Mouse (Mus musculus) hindbrain, postnatal 0 days (tissue): ENCODE measurements around the gene Pde4dip. TPM values are rescaled to one million over a fixed set of nuclear protein-coding genes. Genes with fewer than 3 reads are reported as not detected.

Experiments
- ATAC-seq: fragments of 200-750 bp; cut with Nextera tagmentation; 2 replicates; pipeline ENCODE4 v1.8.0; 2017; ENCODE audit warnings: mild to moderate bottlenecking, moderate TSS enrichment, moderate library complexity
- DNase-seq: peaks from one replicate; pipeline ENCODE4 v3.0.0-alpha.2; 2015; ENCODE audit warnings: low spot score
- H3K27ac ChIP-seq: fragments of 300-500 bp; sonication (generic); 2 replicates; pipeline ENCODE4 v1.5.1; 2014; ENCODE audit warnings: mild to moderate bottlenecking
- H3K27me3 ChIP-seq: fragments of 300-500 bp; sonication (generic); 2 replicates; pipeline ENCODE4 v1.6.1; 2014; ENCODE audit warnings: low read length, mixed read lengths; ENCODE audit not compliant: insufficient read depth
- H3K36me3 ChIP-seq: fragments of 300-500 bp; sonication (generic); 2 replicates; pipeline ENCODE4 v1.6.1; 2014; ENCODE audit warnings: low read length, mixed read lengths; ENCODE audit not compliant: insufficient read depth
- H3K4me1 ChIP-seq: fragments of 300-500 bp; sonication (generic); 2 replicates; pipeline ENCODE4 v1.6.1; 2014; ENCODE audit warnings: antibody characterized with exemption, low read length, mixed read lengths; ENCODE audit not compliant: insufficient read depth
- H3K4me2 ChIP-seq: fragments of 300-500 bp; sonication (generic); 2 replicates; pipeline ENCODE4 v1.6.1; 2014; ENCODE audit warnings: low read depth, mild to moderate bottlenecking, low read length, moderate library complexity, mixed read lengths
- H3K4me3 ChIP-seq: fragments of 300-500 bp; sonication (generic); 2 replicates; pipeline ENCODE4 v1.5.1; 2014; ENCODE audit warnings: low read length
- H3K9ac ChIP-seq: fragments of 300-500 bp; sonication (generic); replicated peaks from 2 replicates; pipeline ENCODE4 v1.6.1; 2014; ENCODE audit warnings: mild to moderate bottlenecking, low read length, moderate library complexity, mixed read lengths
- H3K9me3 ChIP-seq: fragments of 300-500 bp; sonication (generic); 2 replicates; pipeline ENCODE4 v1.6.1; 2016; ENCODE audit warnings: low read length, mixed read lengths
- CTCF ChIP-seq: IDR thresholded peaks from 2 replicates; pipeline ENCODE4 v1.5.1; 2016; ENCODE audit warnings: antibody characterized with exemption, control low read depth, low read depth
- WGBS: fragments of 180-500 bp; shearing (Covaris S2); extraction: QIAGEN DNeasy Blood & Tissue Kit; methylation state at CpG from one replicate; pipeline ENCODE4 v1.1.7; 2014; 5-methylcytosine and 5-hydroxymethylcytosine counted together
- polyA plus RNA-seq: library from polyadenylated mRNA; unstranded; fragments of >200 nt; fragmentation: Nextera tagmentation; extraction: Ambion mirVana; gene quantifications from 2 replicates; pipeline ENCODE4 v1.2.1, GENCODE M21; 2015
- total RNA-seq: library from RNA; depleted of rRNA; stranded (reverse); fragments of >200 nt; gene quantifications from 2 replicates; pipeline ENCODE4 v1.2.3, GENCODE M21; 2014

The Pde4dip gene
- total and polyA plus RNA-seq, 2 experiments from 2014 or later = 48.1 to 79.6 TPM

DNA sequence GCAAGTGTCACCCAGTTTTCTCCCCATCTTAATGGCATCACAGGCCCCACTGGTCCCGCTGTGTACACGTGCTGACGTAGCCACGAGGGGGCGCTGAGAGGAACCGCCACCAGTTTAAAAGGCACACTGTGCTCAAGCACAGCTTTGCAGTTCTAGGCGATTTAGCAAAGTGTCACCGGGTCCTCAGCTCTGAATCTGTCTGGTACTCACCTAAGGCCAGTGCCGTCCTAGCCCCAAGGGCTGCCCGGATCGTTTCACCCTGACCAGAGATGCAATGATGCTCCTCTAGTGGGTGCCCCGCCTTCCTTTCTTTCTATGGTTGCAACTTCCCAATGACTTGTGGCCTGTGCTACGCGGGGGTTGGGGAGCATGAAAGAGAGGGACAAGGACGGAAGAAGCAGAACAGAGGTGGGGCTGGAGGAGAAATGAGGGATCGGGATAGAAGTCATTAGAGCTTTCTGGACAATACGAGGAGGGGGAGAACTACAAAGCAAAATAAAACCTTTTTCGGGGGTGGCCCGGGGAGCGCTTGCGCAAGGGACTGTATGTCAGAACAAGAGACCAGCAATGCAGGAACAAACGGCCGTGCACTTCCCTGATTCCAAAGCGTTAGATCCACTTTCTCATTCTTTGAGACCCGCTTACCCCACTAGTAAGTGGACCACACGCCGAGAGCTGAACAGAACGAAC, 207.7 kb downstream of the Pde4dip start:
- Histone ChIP-seq H3K4me1 (no peaks in the 10 kb centered on the region), H3K9ac (peak overlapping the region; percentile 46; the same call in 1 of the 2 replicates), H3K27me3 (no peaks in the 10 kb centered on the region), H3K27ac (peak overlapping the region; percentile 22; the same call in 1 of the 2 replicates), H3K4me2 (peak overlapping the region; percentile 65), H3K36me3 (no peaks in the 10 kb centered on the region), H3K9me3 (no peaks in the 10 kb centered on the region), H3K4me3 (peak overlapping the region; percentile 36)
- ATAC-seq (peak; percentile 75), DNase-seq (peak; percentile 80)
- peak; percentile 81 for TF ChIP-seq CTCF
- WGBS = 3% methylated on average over 28 of the region's 28 CpGs

DNA sequence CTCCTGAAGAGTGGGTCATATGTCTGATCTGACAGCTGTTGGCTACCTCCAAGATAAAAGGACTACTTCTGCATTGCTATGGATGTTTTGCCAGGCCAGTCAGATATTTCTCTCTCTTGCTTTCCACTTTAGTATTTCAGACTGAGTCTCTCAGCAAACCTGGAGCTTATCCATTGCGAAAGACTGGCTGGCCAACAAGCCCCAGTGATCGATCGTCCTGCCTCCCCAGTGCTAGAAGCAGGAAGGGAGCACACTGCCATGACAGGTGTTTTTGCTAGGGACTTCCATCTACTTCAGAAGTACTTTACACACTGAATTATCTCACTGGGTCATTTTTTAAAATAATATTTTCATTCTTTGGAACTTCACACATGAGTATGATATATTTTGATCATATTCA, 210.1 kb downstream of the Pde4dip start:
- no peak for ATAC-seq
- H3K4me2 ChIP-seq = no peak overlapping the region
- H3K27me3 ChIP-seq = no peaks in the 10 kb centered on the region
- H3K9ac ChIP-seq = no peak overlapping the region
- 90% methylated on average over 3 of the region's 3 CpGs for WGBS
- H3K27ac ChIP-seq = no peak overlapping the region
- H3K9me3 ChIP-seq = no peaks in the 10 kb centered on the region
- no peak for DNase-seq
- no peaks in the 10 kb centered on the region for H3K36me3 ChIP-seq
- no peak for TF ChIP-seq CTCF
- H3K4me1 ChIP-seq = no peaks in the 10 kb centered on the region
- H3K4me3 ChIP-seq = no peak overlapping the region

DNA sequence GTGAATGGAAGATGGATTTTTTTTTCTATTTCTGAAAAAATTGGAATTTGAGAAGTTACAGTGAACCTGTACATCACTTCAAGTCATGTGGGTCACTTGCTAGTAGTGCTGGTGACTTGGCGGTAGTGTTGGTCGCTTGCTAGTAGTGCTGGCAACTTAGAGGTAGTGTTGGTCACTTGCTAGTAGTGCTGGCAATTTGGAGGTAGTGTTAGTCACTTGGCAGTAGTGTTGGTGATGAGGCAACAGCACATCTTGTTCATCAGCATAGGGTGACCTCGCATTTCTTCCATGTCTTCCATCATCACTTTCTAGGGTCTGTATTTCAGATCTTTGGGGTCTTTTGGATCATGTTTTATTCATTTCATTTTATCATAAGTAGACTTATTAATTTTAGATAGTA, 212.4 kb downstream of the Pde4dip start:
- 92% methylated on average over 3 of the region's 3 CpGs for WGBS

DNA sequence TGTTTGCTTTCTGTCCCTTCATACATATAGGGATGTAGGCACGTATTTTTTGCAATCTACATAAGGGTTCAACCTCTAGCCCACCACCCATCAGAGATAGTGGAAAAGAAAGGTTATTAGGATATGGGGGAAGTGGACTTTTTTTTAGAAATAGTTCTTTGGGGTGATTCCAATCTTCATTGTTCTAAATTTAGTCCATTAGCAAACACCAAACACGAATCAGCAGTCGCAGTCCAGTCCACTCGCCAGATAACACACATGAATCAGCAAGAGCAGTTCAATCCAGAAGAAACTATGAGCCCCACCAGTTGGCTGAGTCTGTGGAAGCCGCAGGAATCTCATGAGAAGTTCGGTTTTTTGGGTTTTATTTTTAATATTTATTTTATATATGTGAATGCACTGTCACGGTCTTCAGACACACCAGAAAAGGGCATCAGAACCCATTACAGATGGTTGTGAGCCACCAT, 213.8 kb downstream of the Pde4dip start, which contains the start of gene Gm17651:
Gene Gm17651 (minus strand): TSS at position 51 of the 467 bp plus-strand sequence.
- DNase-seq (no peak), ATAC-seq (no peak)
- no peaks in the 10 kb centered on the region for H3K27me3 ChIP-seq
- no peak within 1 kb of the TSS for H3K4me2 ChIP-seq
- H3K9ac ChIP-seq = no peak within 1 kb of the TSS
- WGBS = 92% methylated on average over 7 of the region's 7 CpGs
- no peak for TF ChIP-seq CTCF
- no peaks in the 10 kb centered on the region for H3K4me1 ChIP-seq
- H3K9me3 ChIP-seq = no peaks in the 10 kb centered on the region
- H3K4me3 ChIP-seq = no peak within 1 kb of the TSS
- H3K36me3 ChIP-seq = peaks cover 11% of the 10 kb centered on the region; the same call in 1 of the 2 replicates
- no peak within 1 kb of the TSS for H3K27ac ChIP-seq

More for the DNA sequence above, 212.4 kb downstream of the Pde4dip start:
- no peak overlapping the region for H3K4me2 ChIP-seq
- no peaks in the 10 kb centered on the region for H3K9me3 ChIP-seq
- DNase-seq (no peak), ATAC-seq (no peak)
- no peak for TF ChIP-seq CTCF
- H3K27ac ChIP-seq = no peak overlapping the region
- H3K36me3 ChIP-seq = no peaks in the 10 kb centered on the region
- H3K4me3 ChIP-seq = no peak overlapping the region
- no peaks in the 10 kb centered on the region for H3K27me3 ChIP-seq
- no peak overlapping the region for H3K9ac ChIP-seq
- no peaks in the 10 kb centered on the region for H3K4me1 ChIP-seq

DNA sequence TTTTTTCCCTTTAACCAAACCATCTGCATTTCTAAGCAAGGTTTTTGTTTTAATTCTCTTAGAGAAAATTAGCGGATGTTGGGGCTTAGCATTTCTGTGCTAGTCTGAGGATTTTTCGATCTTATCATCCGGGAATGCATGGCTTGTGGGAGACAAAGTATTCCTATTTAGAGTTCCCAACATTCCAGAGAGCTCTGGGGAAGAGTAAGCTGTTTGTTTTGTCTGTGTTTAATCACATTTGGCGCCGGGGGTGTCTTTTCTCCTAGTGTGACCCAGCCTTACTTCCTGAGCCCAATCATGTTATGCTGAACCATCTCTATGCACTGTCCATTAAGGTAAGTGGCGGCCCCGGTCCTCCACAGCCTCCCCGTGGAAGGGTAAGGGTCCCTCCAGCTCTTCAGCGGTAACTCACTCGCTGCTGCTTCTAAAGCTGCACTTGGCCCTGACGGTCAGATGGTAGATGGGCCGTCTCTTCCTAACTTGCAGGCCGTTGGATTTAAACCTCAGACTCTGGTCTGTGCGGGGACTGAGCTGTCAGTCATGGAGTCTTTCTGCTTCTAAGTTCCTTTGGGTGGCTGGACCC, 221.3 kb downstream of the Pde4dip start:
- Histone ChIP-seq H3K27ac (no peak overlapping the region), H3K4me1 (no peaks in the 10 kb centered on the region), H3K9me3 (no peaks in the 10 kb centered on the region), H3K4me3 (no peak overlapping the region), H3K27me3 (no peaks in the 10 kb centered on the region), H3K9ac (no peak overlapping the region), H3K4me2 (no peak overlapping the region), H3K36me3 (peaks cover 59% of the 10 kb centered on the region; the same call in 1 of the 2 replicates)
- TF ChIP-seq CTCF = no peak
- WGBS = 87% methylated on average over 14 of the region's 14 CpGs
- no peak for DNase-seq
- no peak for ATAC-seq

DNA sequence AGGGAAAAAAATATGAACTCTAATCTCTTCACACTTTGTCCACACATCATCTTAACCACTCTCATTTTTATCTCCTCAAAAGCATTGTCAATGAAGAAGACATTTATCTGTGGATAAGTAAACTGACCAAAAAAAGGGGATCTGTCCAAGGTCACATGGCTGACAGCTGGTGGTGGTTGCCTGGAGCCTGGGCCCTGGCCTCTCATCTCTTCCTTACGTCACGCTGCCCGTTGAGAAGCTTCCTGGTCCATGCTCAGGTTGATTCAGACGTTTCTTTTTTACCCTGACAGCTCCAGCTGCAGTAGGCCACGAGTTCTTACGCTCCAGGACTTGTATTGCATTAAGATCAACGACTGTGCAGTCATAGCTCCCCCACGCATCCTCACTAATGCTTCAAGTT, 222.4 kb downstream of the Pde4dip start:
- Histone ChIP-seq H3K9me3 (no peaks in the 10 kb centered on the region), H3K4me3 (no peak overlapping the region), H3K36me3 (peaks cover 63% of the 10 kb centered on the region; the same call in 1 of the 2 replicates), H3K9ac (no peak overlapping the region), H3K4me1 (no peaks in the 10 kb centered on the region), H3K27me3 (no peaks in the 10 kb centered on the region), H3K27ac (no peak overlapping the region), H3K4me2 (no peak overlapping the region)
- DNase-seq = no peak
- no peak for ATAC-seq
- TF ChIP-seq CTCF = no peak
- 72% methylated on average over 8 of the region's 8 CpGs for WGBS

DNA sequence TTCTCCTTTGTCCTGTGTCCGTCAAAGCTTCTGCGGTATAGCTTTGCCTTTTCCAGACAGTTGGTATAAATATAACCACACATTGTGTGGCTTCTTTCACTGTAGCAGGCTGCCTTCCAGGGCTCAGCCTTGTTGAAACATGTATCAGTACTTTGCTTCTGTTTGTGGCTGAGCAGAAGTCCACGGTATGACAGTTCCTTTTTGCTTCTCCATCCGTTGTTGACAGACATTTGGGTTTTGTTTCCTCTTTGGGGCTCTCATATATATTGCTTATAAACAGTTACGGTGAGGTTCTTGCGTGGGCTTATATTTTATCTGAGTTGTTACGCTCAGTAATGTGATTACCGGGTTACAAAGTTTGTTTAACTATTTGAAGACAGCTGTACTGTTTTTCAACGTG, 223.0 kb downstream of the Pde4dip start:
- DNase-seq = no peak
- H3K9me3 ChIP-seq = no peaks in the 10 kb centered on the region
- H3K27me3 ChIP-seq = no peaks in the 10 kb centered on the region
- H3K4me1 ChIP-seq = no peaks in the 10 kb centered on the region
- no peak for ATAC-seq
- H3K4me3 ChIP-seq = no peak overlapping the region
- H3K9ac ChIP-seq = no peak overlapping the region
- no peak for TF ChIP-seq CTCF
- H3K36me3 ChIP-seq = peaks cover 59% of the 10 kb centered on the region; the same call in 1 of the 2 replicates
- no peak overlapping the region for H3K4me2 ChIP-seq
- WGBS = 93% methylated on average over 9 of the region's 9 CpGs
- no peak overlapping the region for H3K27ac ChIP-seq
